Mouse (Mus musculus) stomach, embryonic 14.5 days (tissue): ENCODE data around the gene Smad3. TPM values are rescaled to one million over a fixed set of nuclear protein-coding genes. Genes with fewer than 3 reads are reported as not detected.

Experiments
- ATAC-seq: fragments of 200-750 bp; cut with Nextera tagmentation; 2 replicates; pipeline ENCODE4 v1.8.0; 2017; ENCODE audit warnings: low read depth, moderate TSS enrichment; ENCODE audit not compliant: insufficient number of reproducible peaks, insufficient read depth, low FRiP score
- H3K27ac ChIP-seq: fragments of 300-500 bp; sonication (generic); 2 replicates; pipeline ENCODE4 v1.5.1; 2014; ENCODE audit warnings: mild to moderate bottlenecking, low read length, moderate library complexity, mixed read lengths
- H3K27me3 ChIP-seq: fragments of 300-500 bp; sonication (generic); 2 replicates; pipeline ENCODE4 v1.6.1; 2014; ENCODE audit warnings: low read length, control low read depth, mixed read lengths; ENCODE audit not compliant: control insufficient read depth, insufficient read depth
- H3K36me3 ChIP-seq: fragments of 300-500 bp; sonication (generic); 2 replicates; pipeline ENCODE4 v1.6.1; 2014; ENCODE audit warnings: mild to moderate bottlenecking, control low read depth, low read length, moderate library complexity, mixed read lengths; ENCODE audit not compliant: control insufficient read depth, insufficient read depth
- H3K4me1 ChIP-seq: fragments of 300-500 bp; sonication (generic); 2 replicates; pipeline ENCODE4 v1.6.1; 2014; ENCODE audit warnings: low read length, control low read depth, mixed read lengths; ENCODE audit not compliant: control insufficient read depth, insufficient read depth
- H3K4me2 ChIP-seq: fragments of 300-500 bp; sonication (generic); replicated peaks from 2 replicates; pipeline ENCODE4 v1.6.1; 2014; ENCODE audit warnings: low read depth, low read length, control low read depth
- H3K4me3 ChIP-seq: fragments of 300-500 bp; sonication (generic); 2 replicates; pipeline ENCODE4 v1.5.1; 2014; ENCODE audit warnings: low read depth, low read length, control low read depth
- H3K9ac ChIP-seq: fragments of 300-500 bp; sonication (generic); replicated peaks from 2 replicates; pipeline ENCODE4 v1.6.1; 2014; ENCODE audit warnings: low read depth, mild to moderate bottlenecking, control low read depth, low read length, moderate library complexity, mixed read lengths
- H3K9me3 ChIP-seq: fragments of 300-500 bp; sonication (generic); 2 replicates; pipeline ENCODE4 v1.6.1; 2016; ENCODE audit warnings: low read depth, low read length, control low read depth; ENCODE audit not compliant: control insufficient read depth
- WGBS: fragments of 180-500 bp; shearing (Covaris S2); extraction: QIAGEN DNeasy Blood & Tissue Kit; methylation state at CpG from one replicate; pipeline ENCODE4 v1.1.7; 2014; 5-methylcytosine and 5-hydroxymethylcytosine counted together
- polyA plus RNA-seq: library from polyadenylated mRNA; unstranded; fragments of >200 nt; fragmentation: Nextera tagmentation; extraction: Ambion mirVana; gene quantifications from 2 replicates; pipeline ENCODE4 v1.2.1, GENCODE M21; 2014

Gene Smad3
- polyA plus RNA-seq, 1 experiment from 2014 or later: 17.3 TPM

- WGBS: 58% methylated on average over 6 of the region's 7 CpGs
- Histone ChIP-seq H3K4me1 (peaks cover 35% of the 10 kb centered on the region), H3K27ac (no peak overlapping the region; the same call in 1 of the 2 replicates), H3K27me3 (no peaks in the 10 kb centered on the region), H3K4me2 (no peak overlapping the region), H3K36me3 (no peaks in the 10 kb centered on the region), H3K9ac (no peak overlapping the region), H3K4me3 (no peak overlapping the region), H3K9me3 (no peaks in the 10 kb centered on the region)
- no peak for ATAC-seq
These were observed 59.3 kb downstream of the Smad3 start for GRCm38 (mm10) chr9:63698320-63699045.

- H3K9ac ChIP-seq: no peak overlapping the region
- 39% methylated on average over 5 of the region's 5 CpGs for WGBS
- no peak for ATAC-seq
- H3K36me3 ChIP-seq: no peaks in the 10 kb centered on the region
- no peak overlapping the region for H3K4me2 ChIP-seq
- H3K4me1 ChIP-seq: peaks cover 30% of the 10 kb centered on the region
- no peak overlapping the region for H3K27ac ChIP-seq
- H3K9me3 ChIP-seq: no peaks in the 10 kb centered on the region
- H3K4me3 ChIP-seq: no peak overlapping the region
- H3K27me3 ChIP-seq: no peaks in the 10 kb centered on the region
These were observed 60.2 kb downstream of the Smad3 start for GRCm38 (mm10) chr9:63697606-63698005.

- Histone ChIP-seq H3K4me1 (peaks cover 23% of the 10 kb centered on the region), H3K36me3 (no peaks in the 10 kb centered on the region), H3K4me3 (no peak overlapping the region), H3K9me3 (no peaks in the 10 kb centered on the region), H3K9ac (no peak overlapping the region), H3K27me3 (no peaks in the 10 kb centered on the region), H3K4me2 (no peak overlapping the region), H3K27ac (no peak overlapping the region)
- ATAC-seq: no peak
- WGBS: 58% methylated on average over 10 of the region's 10 CpGs
These were observed 61.2 kb downstream of the Smad3 start for GRCm38 (mm10) chr9:63696463-63697105.

- Histone ChIP-seq H3K4me2 (no peak overlapping the region), H3K9me3 (no peaks in the 10 kb centered on the region), H3K9ac (no peak overlapping the region), H3K36me3 (no peaks in the 10 kb centered on the region), H3K27me3 (no peaks in the 10 kb centered on the region), H3K4me3 (no peak overlapping the region), H3K4me1 (0 out of 2 replicates have a peak, but pooled peaks cover 8% of the 10 kb centered on the region), H3K27ac (no peak overlapping the region)
- no peak for ATAC-seq
- WGBS: 63% methylated on average over 2 of the region's 2 CpGs
These were observed 65.8 kb downstream of the Smad3 start for GRCm38 (mm10) chr9:63691960-63692359.

- Histone ChIP-seq H3K4me1 (0 out of 2 replicates have a peak, but pooled peaks cover 7% of the 10 kb centered on the region), H3K4me2 (no peak overlapping the region), H3K36me3 (no peaks in the 10 kb centered on the region), H3K9me3 (no peaks in the 10 kb centered on the region), H3K27ac (no peak overlapping the region), H3K9ac (no peak overlapping the region), H3K4me3 (no peak overlapping the region), H3K27me3 (no peaks in the 10 kb centered on the region)
- WGBS: 84% methylated on average over 1 of the region's 1 CpGs
- ATAC-seq: no peak
These were observed 67.3 kb downstream of the Smad3 start for GRCm38 (mm10) chr9:63690511-63690910.

- H3K27me3 ChIP-seq: no peaks in the 10 kb centered on the region
- 0 out of 2 replicates have a peak, but pooled peaks cover 7% of the 10 kb centered on the region for H3K4me1 ChIP-seq
- no peaks in the 10 kb centered on the region for H3K36me3 ChIP-seq
- 58% methylated on average over 7 of the region's 7 CpGs for WGBS
- H3K27ac ChIP-seq: peak overlapping the region; percentile 48; the same call in 1 of the 2 replicates
- ATAC-seq: no peak
- no peaks in the 10 kb centered on the region for H3K9me3 ChIP-seq
- H3K4me3 ChIP-seq: no peak overlapping the region
- H3K4me2 ChIP-seq: no peak overlapping the region
- no peak overlapping the region for H3K9ac ChIP-seq
These were observed 70.3 kb downstream of the Smad3 start for GRCm38 (mm10) chr9:63687413-63688015.

GRCm38 (mm10) chr9:63685352-63685751, 72.4 kb downstream of the Smad3 start:
- no peaks in the 10 kb centered on the region for H3K27me3 ChIP-seq
- H3K9me3 ChIP-seq: no peaks in the 10 kb centered on the region
- 76% methylated on average over 5 of the region's 5 CpGs for WGBS
- H3K4me3 ChIP-seq: no peak overlapping the region
- no peak overlapping the region for H3K4me2 ChIP-seq
- 0 out of 2 replicates have a peak, but pooled peaks cover 7% of the 10 kb centered on the region for H3K4me1 ChIP-seq
- H3K9ac ChIP-seq: no peak overlapping the region
- no peaks in the 10 kb centered on the region for H3K36me3 ChIP-seq
- no peak for ATAC-seq
- H3K27ac ChIP-seq: no peak overlapping the region

- 0 out of 2 replicates have a peak, but pooled peaks cover 7% of the 10 kb centered on the region for H3K4me1 ChIP-seq
- H3K36me3 ChIP-seq: no peaks in the 10 kb centered on the region
- H3K9ac ChIP-seq: no peak overlapping the region
- no peaks in the 10 kb centered on the region for H3K9me3 ChIP-seq
- H3K4me2 ChIP-seq: no peak overlapping the region
- WGBS: 93% methylated on average over 6 of the region's 6 CpGs
- H3K27ac ChIP-seq: no peak overlapping the region
- H3K27me3 ChIP-seq: no peaks in the 10 kb centered on the region
- no peak for ATAC-seq
- no peak overlapping the region for H3K4me3 ChIP-seq
These were observed 73.5 kb downstream of the Smad3 start for GRCm38 (mm10) chr9:63684277-63684676.
